Mouse (Mus musculus) c-Kit-positive CD71-positive TER-119-negative erythroid progenitor cells, embryonic 14.5 days (primary cell): ENCODE data around the gene Runx3.

Source experiments
- DNase-seq: peaks from one replicate; pipeline ENCODE4 v3.0.0-alpha.2; 2013; ENCODE audit warnings: low read depth

The Runx3 gene

DNA sequence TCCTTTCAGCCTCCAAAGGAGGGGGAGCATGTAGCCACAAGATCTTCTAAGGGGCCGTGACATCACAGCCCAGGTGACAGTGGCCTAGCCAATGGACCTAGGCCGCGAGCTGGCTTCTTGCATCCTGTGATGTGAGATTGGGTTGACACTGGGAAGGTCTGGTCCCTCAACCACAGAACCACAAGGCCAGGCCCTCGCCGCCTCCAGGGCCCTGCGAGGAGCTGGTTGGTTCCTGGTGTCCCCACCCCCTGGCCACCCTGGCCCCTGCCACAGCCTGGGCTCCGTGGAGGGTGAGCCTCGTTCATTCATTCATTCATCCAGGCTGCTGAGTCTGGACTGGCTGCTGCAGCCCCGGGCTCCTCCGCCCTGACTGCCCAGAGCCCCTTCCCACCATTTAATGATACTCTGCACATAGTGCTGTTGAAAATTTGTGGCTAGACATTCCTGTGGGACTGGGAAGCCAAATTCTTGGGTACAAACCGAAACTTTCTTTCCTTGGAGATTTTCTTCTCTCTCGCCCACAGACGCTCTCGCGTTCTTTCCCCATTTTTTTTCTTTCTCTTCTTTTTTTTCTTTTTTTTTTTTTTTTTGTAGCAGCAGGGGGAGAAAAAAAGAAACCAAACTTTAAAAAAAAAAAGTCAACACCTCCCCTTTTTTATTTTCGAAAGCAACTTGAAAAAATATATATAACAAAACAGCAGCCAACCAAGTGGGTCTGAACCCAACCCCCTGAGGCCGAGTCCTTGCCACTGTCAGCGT lies at the start of gene Runx3:
TSS of gene Runx3 (plus strand) at position 311 of the 759 bp plus-strand sequence.
- no peak for DNase-seq

DNA sequence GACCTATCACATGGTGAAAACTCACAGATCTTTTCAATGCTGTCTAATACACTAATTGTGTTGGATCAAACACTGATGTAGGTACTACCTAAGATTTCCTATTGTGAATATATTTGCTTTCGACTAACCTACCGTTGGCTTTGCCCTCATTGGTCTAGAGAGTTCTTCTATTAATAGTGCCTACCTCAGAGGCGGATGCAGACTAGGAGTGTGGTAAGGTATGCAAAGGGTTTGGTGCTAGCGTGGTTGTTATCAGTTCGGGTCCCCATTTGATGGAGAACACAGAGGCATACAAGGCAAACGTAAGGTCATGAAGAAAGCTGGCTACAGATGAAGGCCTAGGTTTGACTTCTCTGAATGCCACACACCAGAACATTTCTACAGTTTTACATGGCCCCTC lies 47.8 kb upstream of the Runx3 start:
- DNase-seq: no peak

DNA sequence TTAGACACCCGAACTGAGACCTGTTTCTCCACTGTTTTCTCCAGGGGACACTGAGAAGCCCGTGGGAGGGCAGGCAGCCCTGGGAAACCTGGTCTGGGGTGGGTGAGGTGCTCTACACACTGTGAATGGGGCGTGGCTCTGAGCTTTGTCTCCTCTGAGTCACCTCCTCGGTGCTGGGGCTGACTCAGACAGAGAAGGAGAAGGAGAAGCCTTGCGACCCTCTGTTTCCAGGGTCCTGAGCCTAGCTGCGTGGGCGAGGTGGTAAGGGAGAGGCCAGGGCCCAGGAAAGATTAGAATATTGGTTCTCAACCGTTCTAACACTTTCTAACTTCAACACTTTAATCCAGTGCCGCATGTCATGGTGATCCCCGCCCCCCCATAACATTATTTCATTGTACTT lies 46.9 kb upstream of the Runx3 start:
- DNase-seq: peak; percentile 14

DNA sequence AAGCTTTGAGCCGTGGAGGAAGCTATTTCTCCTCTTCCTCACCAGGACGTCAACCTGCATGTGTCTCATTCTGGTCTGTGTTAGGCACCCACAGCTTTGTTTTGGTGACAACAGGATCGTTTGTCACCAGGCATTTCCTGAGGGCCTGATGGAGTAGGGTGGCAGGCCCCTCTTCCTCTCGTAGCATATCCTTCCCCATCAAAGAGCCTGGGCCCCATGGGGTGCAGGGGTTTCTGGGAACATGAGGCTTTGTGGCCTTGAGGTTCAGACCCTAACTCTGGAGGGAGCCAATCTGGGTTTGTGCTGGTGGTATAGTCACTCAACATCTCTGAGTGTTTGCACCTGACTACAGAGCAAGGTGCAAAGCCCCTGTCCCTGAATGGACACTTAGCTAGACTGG lies 45.8 kb upstream of the Runx3 start:
- no peak for DNase-seq

DNA sequence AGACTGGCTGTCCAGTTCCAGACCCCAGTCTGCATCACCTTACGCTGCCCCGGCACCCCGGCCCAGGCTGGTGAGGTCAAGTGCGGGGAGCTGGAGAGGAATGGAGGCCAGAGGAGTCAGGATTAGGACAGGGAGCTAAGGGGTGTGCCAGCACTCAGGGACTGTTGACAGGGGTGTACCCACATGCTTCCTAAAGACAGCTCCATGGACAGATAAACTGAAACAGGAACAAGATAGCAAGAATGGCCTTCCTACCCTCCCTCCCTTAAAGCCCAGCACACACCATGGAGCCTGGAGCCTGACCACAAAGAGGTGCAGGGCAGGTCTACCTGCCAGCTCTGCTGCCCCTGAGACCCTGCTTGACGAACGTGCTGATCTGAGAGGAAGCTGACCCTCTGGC lies 45.1 kb upstream of the Runx3 start:
- DNase-seq: no peak

DNA sequence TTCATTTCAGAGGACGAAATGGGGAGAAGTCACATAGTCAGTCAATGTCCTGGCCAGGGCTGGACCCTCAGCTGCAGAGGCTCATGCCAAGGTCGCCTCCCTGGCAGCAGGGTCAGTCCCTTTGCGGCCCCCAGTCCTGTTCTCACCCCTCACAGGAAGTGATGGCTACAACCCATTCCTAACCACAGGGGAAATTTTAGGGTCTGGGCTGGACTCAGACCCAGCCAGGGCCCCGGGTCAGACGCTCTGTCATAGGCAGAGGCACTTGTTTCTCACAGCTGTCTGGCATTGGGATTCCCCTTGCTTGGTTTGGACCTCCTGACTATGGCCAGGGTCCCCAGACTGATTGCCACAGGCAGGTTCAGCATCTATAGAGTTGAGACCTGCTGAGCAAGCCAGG lies 43.8 kb upstream of the Runx3 start:
- no peak for DNase-seq

- no peak for DNase-seq
Observed at GRCm38 (mm10) chr4:135077196-135077595, 43.3 kb upstream of the Runx3 start.

DNA sequence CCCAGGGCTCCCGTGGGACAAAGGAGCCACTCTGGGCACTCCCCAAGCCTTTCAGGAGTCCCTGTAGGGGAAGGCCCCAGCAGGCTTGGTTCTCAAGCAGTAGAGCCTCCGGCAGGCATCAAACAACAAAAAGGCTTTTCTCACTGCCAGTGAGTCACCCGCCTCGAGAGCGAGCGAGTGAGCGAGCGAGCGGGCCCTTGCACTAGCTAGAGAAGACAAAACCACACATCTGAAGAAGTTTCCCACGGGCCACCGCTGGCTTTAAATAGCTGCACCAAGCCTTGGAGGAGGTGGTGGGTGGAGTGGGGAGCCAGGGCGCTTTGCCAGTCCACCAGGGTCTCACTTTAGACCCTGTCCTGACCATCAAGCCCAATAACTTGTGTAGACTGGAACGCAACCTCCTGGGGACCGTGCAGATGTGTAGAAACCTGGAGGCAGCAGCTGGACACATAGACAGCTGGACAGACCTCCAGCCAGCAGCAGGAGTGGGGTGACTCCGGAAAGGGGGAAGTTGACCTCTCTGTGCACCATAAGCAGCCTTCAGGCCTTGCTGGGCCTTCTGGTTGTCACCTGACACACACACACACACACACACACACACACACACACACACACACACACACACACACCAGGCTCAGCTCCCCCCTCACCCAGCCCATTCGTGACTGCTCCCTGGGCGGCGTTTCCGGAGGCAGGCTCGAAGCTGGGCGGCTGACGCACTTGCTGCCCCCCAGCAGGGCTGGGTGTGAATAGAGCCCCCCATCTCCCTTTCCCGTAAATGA lies 40.4 kb upstream of the Runx3 start:
- no peak for DNase-seq

- no peak for DNase-seq
Observed at GRCm38 (mm10) chr4:135080641-135080920, 39.9 kb upstream of the Runx3 start.

GRCm38 (mm10) chr4:135083089-135083488 lies 37.4 kb upstream of the Runx3 start:
- no peak for DNase-seq

- DNase-seq: no peak
Observed at GRCm38 (mm10) chr4:135085077-135085853, 35.2 kb upstream of the Runx3 start.

- DNase-seq: no peak
Observed at GRCm38 (mm10) chr4:135090613-135091012, 29.8 kb upstream of the Runx3 start.

GRCm38 (mm10) chr4:135092871-135093270 lies 27.6 kb upstream of the Runx3 start:
- no peak for DNase-seq

GRCm38 (mm10) chr4:135095693-135096092 lies 24.8 kb upstream of the Runx3 start:
- no peak for DNase-seq

GRCm38 (mm10) chr4:135097910-135098891 lies 22.3 kb upstream of the Runx3 start:
- no peak for DNase-seq

GRCm38 (mm10) chr4:135102019-135102740 lies 18.3 kb upstream of the Runx3 start:
- DNase-seq: no peak

- DNase-seq: no peak
Observed at GRCm38 (mm10) chr4:135102761-135103160, 17.7 kb upstream of the Runx3 start.

DNA sequence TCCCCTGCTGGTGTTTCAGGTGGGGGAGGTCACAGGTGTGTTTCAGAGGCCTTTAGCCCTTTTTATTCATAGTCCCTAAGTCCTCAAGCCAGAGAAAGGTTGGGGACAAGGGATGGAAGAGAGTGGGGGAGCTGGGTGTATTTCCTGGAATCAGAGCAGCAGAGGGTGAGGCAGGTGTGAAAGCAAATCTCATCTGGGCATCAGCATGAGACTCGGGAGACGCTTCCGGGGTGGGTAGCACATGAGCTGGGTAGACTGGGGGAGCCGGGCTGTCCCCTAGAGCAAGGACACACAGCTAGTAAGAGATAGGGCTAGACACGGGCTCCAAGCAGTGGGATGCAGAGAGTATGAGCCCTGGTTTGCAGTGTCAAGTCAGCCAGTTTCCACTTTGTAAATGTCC lies 16.7 kb upstream of the Runx3 start:
- DNase-seq: no peak

DNA sequence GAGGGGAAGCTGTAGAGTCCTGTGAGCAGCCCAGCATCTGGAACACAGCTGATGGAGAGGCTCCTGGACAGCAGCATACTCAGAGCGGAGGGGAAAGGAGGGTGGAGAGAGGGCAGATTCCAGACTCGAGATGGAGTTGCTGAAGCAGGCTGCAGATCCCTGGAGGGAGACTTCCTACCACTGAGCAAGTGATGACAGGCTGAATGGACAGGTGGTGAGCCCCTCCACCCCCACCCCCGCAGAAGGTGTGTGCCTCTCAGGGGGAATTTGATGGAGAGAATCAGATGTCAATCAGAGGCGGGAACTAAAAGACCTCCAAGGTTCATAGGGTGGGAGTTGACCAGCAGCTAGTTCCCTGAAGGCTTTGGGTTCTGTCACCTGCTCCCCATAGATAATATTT lies 13.5 kb upstream of the Runx3 start:
- DNase-seq: no peak

GRCm38 (mm10) chr4:135108666-135109065 lies 11.8 kb upstream of the Runx3 start:
- no peak for DNase-seq

- DNase-seq: no peak
Observed at GRCm38 (mm10) chr4:135113656-135114055, 6.8 kb upstream of the Runx3 start.
